Mouse (Mus musculus) liver, adult 10 weeks (tissue): ENCODE results near the gene Nxpe3. TPM values are rescaled to one million over a fixed set of nuclear protein-coding genes. Genes with fewer than 3 reads are reported as not detected.

ENCODE experiments used
- polyA plus RNA-seq: library from polyadenylated mRNA; stranded (reverse); fragments of 350-450 nt; fragmentation: Illumina TruSeq; extraction: RNeasy Lipid Tissue Mini Kit (QIAGEN cat#74804); gene quantifications from one replicate; pipeline ENCODE4 v1.2.3, GENCODE M21; 2014; ENCODE audit warnings: low read depth, low replicate concordance

Nxpe3 gene
- polyA plus RNA-seq: 0.34 TPM

GRCm38 (mm10) chr16:55894893-55895650 is at the start of gene Nxpe3:
Nxpe3 (minus strand) TSS chr16:55895285.

GRCm38 (mm10) chr16:55934453-55935037 is 39.5 kb upstream of the Nxpe3 start, which contains the start of gene Cep97:
Cep97 (minus strand) TSS chr16:55934855.

GRCm38 (mm10) chr16:55838510-55839474 is 56.3 kb downstream of the Nxpe3 start, which contains the start of gene Nfkbiz:
Nfkbiz (minus strand) TSS chr16:55838899.

Other genes starting within 250 kb of the Nxpe3 start
- gene Nfkbiz, start 56.4 kb downstream of the Nxpe3 start, polyA plus RNA-seq: 6.5 TPM
- 2.9 TPM for gene Cep97, start 39.6 kb upstream of the Nxpe3 start, polyA plus RNA-seq
- gene Rpl24, start 71.0 kb upstream of the Nxpe3 start, polyA plus RNA-seq: 197 TPM
- gene Zbtb11, start 78.6 kb upstream of the Nxpe3 start, polyA plus RNA-seq: 13.7 TPM
- 167 TPM for gene Pcnp, start 134.5 kb upstream of the Nxpe3 start, polyA plus RNA-seq
- gene Trmt10c, start 142.5 kb upstream of the Nxpe3 start, polyA plus RNA-seq: 30.6 TPM
- gene Senp7, start 153.1 kb upstream of the Nxpe3 start, polyA plus RNA-seq: 10.0 TPM